Mouse (Mus musculus) small intestine, adult 2 months (tissue): ENCODE measurements around the gene Cltb. TPM values are rescaled to one million over a fixed set of nuclear protein-coding genes. Genes with fewer than 3 reads are reported as not detected.
A peak's percentile ranks its signal among the peaks of the same experiment; 100 is the strongest.

Experiments used
- H3K27ac ChIP-seq: fragments of 200-500 bp; 2 replicates; pipeline ENCODE4 v1.5.1; 2012; ENCODE audit warnings: low read depth, low read length, control low read depth, inconsistent platforms; ENCODE audit not compliant: insufficient read depth
- H3K27me3 ChIP-seq: fragments of 200-500 bp; 2 replicates; pipeline ENCODE4 v1.6.1; 2012; ENCODE audit warnings: mild to moderate bottlenecking, moderate library complexity, low read length, inconsistent platforms; ENCODE audit not compliant: control insufficient read depth, insufficient read depth
- H3K36me3 ChIP-seq: fragments of 200-500 bp; 2 replicates; pipeline ENCODE4 v1.6.1; 2012; ENCODE audit warnings: mild to moderate bottlenecking, low read length, control low read depth, inconsistent platforms; ENCODE audit not compliant: control insufficient read depth, insufficient read depth
- H3K4me1 ChIP-seq: fragments of 200-500 bp; 2 replicates; pipeline ENCODE4 v1.6.1; 2012; ENCODE audit warnings: low read length, inconsistent platforms, mixed read lengths; ENCODE audit not compliant: control insufficient read depth, insufficient read depth, insufficient read length
- H3K4me3 ChIP-seq: fragments of 200-500 bp; 2 replicates; pipeline ENCODE4 v1.5.1; 2012; ENCODE audit warnings: low read depth, mild to moderate bottlenecking, control low read depth, inconsistent platforms, low read length, moderate library complexity
- CTCF ChIP-seq: fragments of 200-500 bp; IDR thresholded peaks from 2 replicates; pipeline ENCODE4 v1.5.1; 2012; ENCODE audit warnings: low read depth, mild to moderate bottlenecking, control low read depth, inconsistent platforms, low read length, moderate library complexity, mixed read lengths; ENCODE audit not compliant: insufficient replicate concordance, insufficient read length; ENCODE audit errors: extremely low read depth
- POLR2A ChIP-seq: fragments of 200-500 bp; IDR thresholded peaks from 2 replicates; pipeline ENCODE4 v1.6.1; 2012; ENCODE audit warnings: low read depth, mild to moderate bottlenecking, control low read depth, inconsistent platforms, low read length, moderate library complexity
- WGBS: fragments of 180-500 bp; shearing (Covaris S2); methylation state at CpG from one replicate; pipeline ENCODE4 v1.1.7; 2018; 5-methylcytosine and 5-hydroxymethylcytosine counted together
- polyA plus RNA-seq: library from polyadenylated mRNA; depleted of rRNA; stranded (reverse); fragments of >200 nt; gene quantifications from 2 replicates; pipeline ENCODE4 v1.2.3, GENCODE M21; 2012

Cltb gene
- polyA plus RNA-seq, 1 experiment, result 84.6 TPM

DNA sequence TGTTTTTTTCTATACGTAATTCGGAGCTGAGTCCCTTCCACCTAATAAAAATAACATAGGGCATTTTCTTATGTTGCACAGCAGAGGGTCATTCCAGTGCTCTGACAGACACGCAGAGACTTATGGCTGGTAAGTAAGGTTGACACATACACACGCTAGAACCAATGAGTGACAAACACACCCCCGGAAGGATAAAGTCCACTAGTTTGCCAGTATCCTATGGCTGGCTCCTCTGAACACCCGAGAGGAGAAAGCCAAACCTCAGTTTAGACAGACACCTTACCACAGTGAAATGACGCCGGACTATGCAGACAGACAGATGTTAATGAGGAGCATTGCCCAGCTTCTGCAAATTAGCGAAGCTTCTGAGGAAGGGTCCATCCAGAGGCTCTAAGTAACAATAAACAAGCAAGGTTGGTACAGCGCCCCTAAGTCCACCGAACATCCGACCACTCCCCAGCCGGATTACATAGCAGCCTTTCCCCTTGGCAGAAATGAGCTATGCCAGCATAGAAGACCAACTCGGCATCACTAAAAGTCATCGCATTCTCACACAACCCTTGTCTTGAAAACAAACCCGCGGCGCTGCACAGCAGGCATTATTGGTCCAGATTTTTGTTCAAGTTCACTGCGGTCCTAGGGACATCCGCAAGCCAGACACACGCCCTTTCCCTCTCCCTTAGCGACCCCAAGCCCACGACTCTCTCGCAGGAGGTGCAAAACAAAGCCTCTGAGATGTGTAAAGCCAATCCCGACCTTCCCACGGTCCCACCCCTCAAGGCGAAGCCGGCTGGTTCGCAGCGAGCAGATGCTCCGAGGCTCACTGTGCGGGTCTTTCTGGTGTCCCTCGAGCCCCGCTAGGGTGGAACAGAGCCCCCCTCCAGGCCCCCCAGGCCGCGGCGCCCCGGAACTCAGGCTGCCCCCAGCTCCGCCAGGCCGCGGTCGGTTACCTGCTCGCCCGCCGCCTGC lies 46.6 kb downstream of the Cltb start:
- Histone ChIP-seq H3K4me3 (peak overlapping the region; percentile 96), H3K27me3 (no peaks in the 10 kb centered on the region), H3K27ac (peak overlapping the region; percentile 74), H3K4me1 (peaks cover 7% of the 10 kb centered on the region; the same call in 1 of the 2 replicates), H3K36me3 (peaks cover 27% of the 10 kb centered on the region)
- WGBS, result 5% methylated on average over 45 of the region's 45 CpGs
- TF ChIP-seq CTCF, result no peak
- TF ChIP-seq POLR2A, result no peak

DNA sequence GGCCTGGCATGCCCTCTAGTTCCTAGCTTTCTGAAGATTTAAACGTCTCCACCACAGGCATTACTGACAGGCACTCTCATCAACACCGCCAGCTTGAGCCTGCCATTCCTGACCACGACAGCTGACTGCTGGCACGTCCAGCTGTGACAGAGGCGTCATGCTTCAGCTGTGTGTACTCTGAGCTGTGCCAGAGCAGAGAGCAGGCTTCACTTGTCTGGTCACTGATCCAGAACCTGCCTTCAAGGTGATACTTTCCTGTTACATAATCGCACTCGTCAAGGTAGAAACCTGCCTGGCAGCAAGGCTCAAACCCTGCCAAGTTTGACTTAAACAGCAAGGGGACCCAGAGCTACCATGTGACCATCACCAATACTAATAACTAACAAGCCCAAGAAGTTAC lies 48.6 kb downstream of the Cltb start:
- WGBS, result 73% methylated on average over 7 of the region's 7 CpGs
- H3K36me3 ChIP-seq, result peaks cover 43% of the 10 kb centered on the region

DNA sequence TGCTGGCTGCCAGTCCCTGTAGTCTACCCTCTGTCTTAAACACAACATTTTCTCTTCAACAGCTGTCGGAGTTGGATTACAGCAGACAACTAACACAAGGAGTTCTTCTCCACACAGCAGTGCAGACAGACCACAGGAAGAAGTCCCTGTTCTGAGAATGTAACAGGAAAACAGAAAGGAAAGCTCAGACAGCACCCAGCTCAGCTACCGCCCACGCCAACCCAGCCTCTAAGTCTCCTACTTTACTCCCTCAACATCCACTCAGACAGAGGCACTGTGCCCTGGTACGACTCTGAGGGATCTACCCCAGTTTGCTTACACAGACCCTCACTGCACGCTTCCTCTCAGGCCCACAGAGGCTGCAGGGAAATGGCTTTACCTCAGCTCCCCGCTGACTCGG lies 50.5 kb downstream of the Cltb start:
- H3K36me3 ChIP-seq, result peaks cover 60% of the 10 kb centered on the region

More for the DNA sequence above, 48.6 kb downstream of the Cltb start:
- Histone ChIP-seq H3K4me3 (no peak overlapping the region), H3K27me3 (no peaks in the 10 kb centered on the region), H3K4me1 (peaks cover 7% of the 10 kb centered on the region; the same call in 1 of the 2 replicates), H3K27ac (no peak overlapping the region)
- TF ChIP-seq POLR2A, result no peak
- no peak for TF ChIP-seq CTCF

DNA sequence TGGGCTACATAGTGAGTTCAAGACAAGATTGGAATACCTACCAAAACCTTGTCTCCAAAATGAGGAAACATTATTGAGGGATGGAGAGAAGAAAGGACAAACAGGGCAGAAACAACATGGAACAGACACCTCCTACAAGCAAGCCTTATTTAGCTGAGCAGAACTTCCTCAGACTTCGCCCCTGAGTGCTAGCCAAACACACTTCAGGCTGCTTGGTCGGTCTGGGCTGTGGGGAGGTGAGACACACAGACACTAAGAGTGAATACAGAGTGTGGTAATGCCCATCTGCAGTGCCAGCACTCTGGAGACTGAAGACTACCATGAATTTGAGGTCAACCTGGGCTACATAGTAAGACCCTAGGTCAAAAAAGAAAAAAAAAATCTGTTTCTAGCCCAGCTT lies 51.5 kb downstream of the Cltb start:
- Histone ChIP-seq H3K27ac (no peak overlapping the region), H3K27me3 (no peaks in the 10 kb centered on the region), H3K4me1 (no peaks in the 10 kb centered on the region; the same call in 1 of the 2 replicates), H3K36me3 (peaks cover 65% of the 10 kb centered on the region), H3K4me3 (no peak overlapping the region)
- WGBS, result 81% methylated on average over 2 of the region's 2 CpGs
- TF ChIP-seq POLR2A (no peak), CTCF (no peak)

More for the DNA sequence above, 50.5 kb downstream of the Cltb start:
- TF ChIP-seq CTCF (no peak), POLR2A (no peak)
- peaks cover 3% of the 10 kb centered on the region; the same call in 1 of the 2 replicates for H3K4me1 ChIP-seq
- no peak overlapping the region for H3K27ac ChIP-seq
- 92% methylated on average over 7 of the region's 7 CpGs for WGBS
- no peak overlapping the region for H3K4me3 ChIP-seq
- no peaks in the 10 kb centered on the region for H3K27me3 ChIP-seq

DNA sequence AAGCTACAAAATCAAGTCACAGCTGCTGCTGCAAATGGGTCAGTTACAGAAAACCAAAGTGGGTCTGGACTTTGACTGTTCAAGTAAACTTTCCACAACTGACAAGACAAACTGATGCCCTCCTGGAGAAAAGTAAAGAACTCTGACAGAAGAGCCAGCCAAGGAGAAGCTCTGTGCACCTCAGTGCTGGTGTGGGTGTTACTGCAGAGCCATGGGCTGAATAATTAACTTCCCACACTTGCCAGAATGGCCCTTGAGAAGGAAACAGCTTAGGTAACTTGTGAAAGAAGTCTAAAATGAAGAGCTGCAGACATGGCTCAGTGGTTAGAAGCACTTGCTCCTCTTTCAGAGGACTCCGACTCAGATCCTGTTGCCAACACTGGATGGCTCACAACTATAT lies 53.5 kb downstream of the Cltb start:
- no peak overlapping the region for H3K4me3 ChIP-seq
- peaks cover 78% of the 10 kb centered on the region for H3K36me3 ChIP-seq
- H3K4me1 ChIP-seq, result no peaks in the 10 kb centered on the region
- WGBS, result 93% methylated on average over 1 of the region's 1 CpGs
- TF ChIP-seq POLR2A, result no peak
- TF ChIP-seq CTCF, result no peak
- no peaks in the 10 kb centered on the region for H3K27me3 ChIP-seq
- H3K27ac ChIP-seq, result no peak overlapping the region

DNA sequence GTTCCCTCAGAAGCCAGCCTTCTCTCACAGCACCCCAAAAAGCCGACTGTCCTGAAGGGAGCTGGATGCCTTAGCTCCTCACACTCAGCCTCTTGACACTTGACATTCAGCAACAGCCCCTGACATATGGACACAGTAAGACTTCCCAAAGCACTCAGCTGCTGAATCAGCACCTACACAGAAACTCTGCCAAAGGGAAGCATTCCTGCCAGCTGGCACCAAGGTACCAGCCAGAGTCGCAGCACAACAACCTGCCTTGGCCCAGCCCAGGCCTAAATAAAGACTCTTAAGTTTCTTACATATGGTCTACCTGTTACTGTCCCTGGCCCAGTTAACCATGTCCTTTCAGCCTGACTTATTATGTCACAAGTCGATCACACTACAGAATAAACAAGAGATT lies 54.3 kb downstream of the Cltb start:
- Histone ChIP-seq H3K27me3 (no peaks in the 10 kb centered on the region), H3K27ac (no peak overlapping the region), H3K36me3 (peaks cover 80% of the 10 kb centered on the region), H3K4me1 (no peaks in the 10 kb centered on the region), H3K4me3 (no peak overlapping the region)
- TF ChIP-seq POLR2A, result no peak
- TF ChIP-seq CTCF, result no peak
- 82% methylated on average over 3 of the region's 3 CpGs for WGBS

DNA sequence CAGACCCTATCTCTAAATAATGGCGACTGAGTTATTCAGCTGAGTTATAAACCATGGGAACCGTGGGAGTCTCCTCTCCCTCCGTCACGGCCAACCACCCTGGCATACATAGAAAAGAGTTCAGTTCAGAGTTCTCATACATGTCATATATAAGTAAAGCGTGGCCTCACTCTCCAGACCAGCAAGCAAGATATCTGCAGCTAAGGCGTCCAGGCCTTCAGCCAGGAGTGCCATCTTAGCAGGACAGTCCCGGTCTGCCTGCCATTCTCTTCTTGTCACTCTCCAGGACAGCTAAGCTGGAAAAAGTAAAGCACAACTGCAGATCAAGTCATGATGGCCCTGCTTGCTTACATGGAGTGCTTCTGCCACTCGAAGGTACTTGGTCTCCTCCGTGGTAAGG lies 55.0 kb downstream of the Cltb start:
- 91% methylated on average over 9 of the region's 9 CpGs for WGBS
- TF ChIP-seq POLR2A (no peak), CTCF (no peak)
- peaks cover 79% of the 10 kb centered on the region for H3K36me3 ChIP-seq

More for the DNA sequence above, 55.0 kb downstream of the Cltb start:
- H3K4me1 ChIP-seq, result no peaks in the 10 kb centered on the region
- no peak overlapping the region for H3K27ac ChIP-seq
- no peak overlapping the region for H3K4me3 ChIP-seq
- H3K27me3 ChIP-seq, result no peaks in the 10 kb centered on the region
